Mouse (Mus musculus) retina, adult 2 months (tissue): ENCODE data around the gene Il2rg.
A peak's percentile ranks its signal among the peaks of the same experiment; 100 is the strongest.

ENCODE experiments used
- DNase-seq: peaks from one replicate; pipeline ENCODE4 v3.0.0-alpha.2; 2012; ENCODE audit warnings: low read depth, low spot score

Gene Il2rg

GRCm38 (mm10) chrX:101268025-101268754, at the start of gene Il2rg:
Gene Il2rg, minus strand, starts transcription at chrX:101268255.
- no peak for DNase-seq

- DNase-seq = no peak
Measured at GRCm38 (mm10) chrX:101313625-101314359, 45.7 kb upstream of the Il2rg start.

- DNase-seq = no peak
Measured at GRCm38 (mm10) chrX:101309299-101309698, 41.2 kb upstream of the Il2rg start.

GRCm38 (mm10) chrX:101304646-101305045, 36.6 kb upstream of the Il2rg start:
- DNase-seq = no peak

GRCm38 (mm10) chrX:101301654-101302053, 33.6 kb upstream of the Il2rg start:
- no peak for DNase-seq

- DNase-seq = no peak
Measured at GRCm38 (mm10) chrX:101300427-101301030, 32.5 kb upstream of the Il2rg start.

GRCm38 (mm10) chrX:101299473-101300426, 31.7 kb upstream of the Il2rg start:
- no peak for DNase-seq

- no peak for DNase-seq
Measured at GRCm38 (mm10) chrX:101299055-101299454, 31.0 kb upstream of the Il2rg start, which contains the start of gene Nlgn3. Gene Nlgn3, plus strand, starts transcription at chrX:101299168.

- no peak for DNase-seq
Measured at GRCm38 (mm10) chrX:101290111-101290510, 22.1 kb upstream of the Il2rg start.

GRCm38 (mm10) chrX:101289037-101289436, 21.0 kb upstream of the Il2rg start:
- DNase-seq = no peak

- no peak for DNase-seq
Measured at GRCm38 (mm10) chrX:101288432-101288831, 20.4 kb upstream of the Il2rg start.

- DNase-seq = no peak
Measured at GRCm38 (mm10) chrX:101287543-101287942, 19.5 kb upstream of the Il2rg start.

- DNase-seq = no peak
Measured at GRCm38 (mm10) chrX:101285953-101286670, 18.1 kb upstream of the Il2rg start.

GRCm38 (mm10) chrX:101285534-101285933, 17.5 kb upstream of the Il2rg start:
- no peak for DNase-seq

- DNase-seq = no peak
Measured at GRCm38 (mm10) chrX:101282813-101283212, 14.8 kb upstream of the Il2rg start.

GRCm38 (mm10) chrX:101273875-101274738, 6.1 kb upstream of the Il2rg start, which contains the start of gene Med12:
Gene Med12, plus strand, starts transcription at chrX:101274030.
- DNase-seq = peak; percentile 59

GRCm38 (mm10) chrX:101273410-101273809, 5.4 kb upstream of the Il2rg start:
- no peak for DNase-seq

GRCm38 (mm10) chrX:101268755-101269124, 685 bp upstream of the Il2rg start, which contains the start of gene Gm20489:
Gene Gm20489, minus strand, starts transcription at chrX:101269023.
- DNase-seq = no peak

GRCm38 (mm10) chrX:101266631-101267030, 1.4 kb downstream of the Il2rg start:
- no peak for DNase-seq

- DNase-seq = no peak
Measured at GRCm38 (mm10) chrX:101263892-101264291, 4.2 kb downstream of the Il2rg start, which contains the start of gene Gm614. Gene Gm614, minus strand, starts transcription at chrX:101263992.
